Mouse (Mus musculus) embryonic facial prominence, embryonic 13.5 days (tissue): ENCODE results near the gene Cchcr1. TPM values are rescaled to one million over a fixed set of nuclear protein-coding genes. Genes with fewer than 3 reads are reported as not detected.
A peak's percentile ranks its signal among the peaks of the same experiment; 100 is the strongest.
"Not testable (repeated sequence)": the region's sequence is repeated elsewhere in the genome, so short reads cannot be mapped to it uniquely, and the experiment has no call there.

Experiments
- ATAC-seq: fragments of 200-750 bp; cut with Nextera tagmentation; 2 replicates; pipeline ENCODE4 v1.8.0; 2017; ENCODE audit warnings: low read depth; ENCODE audit not compliant: insufficient number of reproducible peaks, insufficient read depth, low FRiP score, low TSS enrichment
- H3K27ac ChIP-seq: fragments of 300-500 bp; sonication (generic); 2 replicates; pipeline ENCODE4 v1.5.1; 2015; ENCODE audit warnings: moderate library complexity, mild to moderate bottlenecking, inconsistent platforms
- H3K27me3 ChIP-seq: fragments of 300-500 bp; sonication (generic); 2 replicates; pipeline ENCODE4 v1.6.1; 2015; ENCODE audit warnings: mild to moderate bottlenecking, inconsistent platforms
- H3K36me3 ChIP-seq: fragments of 300-500 bp; sonication (generic); 2 replicates; pipeline ENCODE4 v1.6.1; 2015; ENCODE audit warnings: mild to moderate bottlenecking, inconsistent platforms
- H3K4me1 ChIP-seq: fragments of 300-500 bp; sonication (generic); 2 replicates; pipeline ENCODE4 v1.6.1; 2015; ENCODE audit warnings: inconsistent platforms
- H3K4me2 ChIP-seq: fragments of 300-500 bp; sonication (generic); 2 replicates; pipeline ENCODE4 v1.6.1; 2015; ENCODE audit warnings: moderate library complexity, mild to moderate bottlenecking, inconsistent platforms
- H3K4me3 ChIP-seq: fragments of 300-500 bp; sonication (generic); 2 replicates; pipeline ENCODE4 v1.5.1; 2015; ENCODE audit warnings: mild to moderate bottlenecking, inconsistent platforms
- H3K9ac ChIP-seq: fragments of 300-500 bp; sonication (generic); 2 replicates; pipeline ENCODE4 v1.6.1; 2015; ENCODE audit warnings: mild to moderate bottlenecking, inconsistent platforms
- H3K9me3 ChIP-seq: fragments of 300-500 bp; sonication (generic); 2 replicates; pipeline ENCODE4 v1.6.1; 2016; ENCODE audit warnings: inconsistent platforms
- WGBS: fragments of 180-500 bp; shearing (Covaris S2); methylation state at CpG from one replicate; pipeline ENCODE4 v1.1.7; 2015; ENCODE audit warnings: mixed read lengths; 5-methylcytosine and 5-hydroxymethylcytosine counted together
- polyA plus RNA-seq: library from polyadenylated mRNA; unstranded; fragments of >200 nt; fragmentation: Nextera tagmentation; extraction: Ambion mirVana; gene quantifications from 2 replicates; pipeline ENCODE4 v1.2.1, GENCODE M21; 2015

Cchcr1 gene
- polyA plus RNA-seq = 23.2 and 24.2 TPM in 2 replicates

- Histone ChIP-seq H3K4me2 (peak within 1 kb of the TSS; percentile 89), H3K9me3 (no peaks in the 10 kb centered on the region), H3K9ac (peak within 1 kb of the TSS; percentile 79), H3K36me3 (peaks cover 21% of the 10 kb centered on the region), H3K27ac (peak within 1 kb of the TSS; percentile 78), H3K4me3 (peak within 1 kb of the TSS; percentile 60), H3K4me1 (peaks cover 41% of the 10 kb centered on the region), H3K27me3 (no peaks in the 10 kb centered on the region)
- WGBS = under 1% methylated on average over 67 of the region's 67 CpGs
- peak; percentile 92 for ATAC-seq
These were observed at the start of gene Cchcr1, which contains the start of gene Tcf19 for GRCm38 (mm10) chr17:35516652-35517500. Gene Cchcr1, plus strand, starts transcription at chr17:35517100. Gene Tcf19, minus strand, starts transcription at chr17:35516824.

GRCm38 (mm10) chr17:35468936-35469335 lies 48.0 kb upstream of the Cchcr1 start:
- H3K9ac ChIP-seq, H3K27ac ChIP-seq, H3K9me3 ChIP-seq, H3K36me3 ChIP-seq, H3K4me2 ChIP-seq, H3K4me3 ChIP-seq, ATAC-seq: not testable (repeated sequence)
- WGBS = 66% methylated on average over 3 of the region's 3 CpGs
- Histone ChIP-seq H3K4me1 (peaks cover 13% of the 10 kb centered on the region), H3K27me3 (peaks cover 46% of the 10 kb centered on the region)

- H3K27ac ChIP-seq = no peak within 1 kb of the TSS
- H3K9ac ChIP-seq = peak within 1 kb of the TSS; percentile 58
- peaks cover 13% of the 10 kb centered on the region for H3K4me1 ChIP-seq
- no peak for ATAC-seq
- H3K4me2 ChIP-seq = peak within 1 kb of the TSS; percentile 85
- under 1% methylated on average over 71 of the region's 80 CpGs for WGBS
- no peaks in the 10 kb centered on the region for H3K36me3 ChIP-seq
- H3K9me3 ChIP-seq = no peaks in the 10 kb centered on the region
- H3K4me3 ChIP-seq = peak within 1 kb of the TSS; percentile 48
- peaks cover 54% of the 10 kb centered on the region for H3K27me3 ChIP-seq
These were observed 46.8 kb upstream of the Cchcr1 start, which contains the start of gene H2-Q10 for GRCm38 (mm10) chr17:35469842-35470751. Gene H2-Q10, plus strand, starts transcription at chr17:35470089.

- Histone ChIP-seq H3K27ac (no peak overlapping the region), H3K36me3 (no peaks in the 10 kb centered on the region), H3K27me3 (no peaks in the 10 kb centered on the region), H3K4me1 (no peaks in the 10 kb centered on the region), H3K9me3 (no peaks in the 10 kb centered on the region), H3K4me3 (no peak overlapping the region), H3K4me2 (no peak overlapping the region), H3K9ac (no peak overlapping the region)
- 1% methylated on average over 9 of the region's 9 CpGs for WGBS
- ATAC-seq = no peak
These were observed 32.8 kb upstream of the Cchcr1 start for GRCm38 (mm10) chr17:35484066-35484465.

- Histone ChIP-seq H3K27ac (no peak overlapping the region), H3K9ac (no peak overlapping the region), H3K27me3 (no peaks in the 10 kb centered on the region), H3K4me1 (no peaks in the 10 kb centered on the region), H3K9me3 (no peaks in the 10 kb centered on the region), H3K4me2 (no peak overlapping the region), H3K4me3 (no peak overlapping the region), H3K36me3 (no peaks in the 10 kb centered on the region)
- ATAC-seq = no peak
- 44% methylated on average over 4 of the region's 4 CpGs for WGBS
These were observed 31.2 kb upstream of the Cchcr1 start for GRCm38 (mm10) chr17:35485702-35486101.

- no peak overlapping the region for H3K4me2 ChIP-seq
- no peak overlapping the region for H3K27ac ChIP-seq
- WGBS = 51% methylated on average over 10 of the region's 10 CpGs
- ATAC-seq = no peak
- no peaks in the 10 kb centered on the region for H3K9me3 ChIP-seq
- 0 out of 2 replicates have a peak overlapping the region, but pooled peaks have one; percentile 36 for H3K9ac ChIP-seq
- H3K4me3 ChIP-seq = no peak overlapping the region
- H3K4me1 ChIP-seq = no peaks in the 10 kb centered on the region
- H3K27me3 ChIP-seq = no peaks in the 10 kb centered on the region
- no peaks in the 10 kb centered on the region for H3K36me3 ChIP-seq
These were observed 30.2 kb upstream of the Cchcr1 start for GRCm38 (mm10) chr17:35486726-35487125.

GRCm38 (mm10) chr17:35488041-35488440 lies 28.9 kb upstream of the Cchcr1 start:
- Histone ChIP-seq H3K36me3 (no peaks in the 10 kb centered on the region), H3K4me2 (no peak overlapping the region), H3K4me1 (no peaks in the 10 kb centered on the region), H3K27me3 (no peaks in the 10 kb centered on the region), H3K4me3 (no peak overlapping the region), H3K27ac (no peak overlapping the region), H3K9me3 (no peaks in the 10 kb centered on the region), H3K9ac (no peak overlapping the region)
- WGBS = 93% methylated on average over 2 of the region's 2 CpGs
- ATAC-seq = no peak

- H3K9ac ChIP-seq = no peak overlapping the region
- H3K4me1 ChIP-seq = no peaks in the 10 kb centered on the region
- H3K4me3 ChIP-seq = no peak overlapping the region
- no peak overlapping the region for H3K4me2 ChIP-seq
- WGBS = 59% methylated on average over 5 of the region's 5 CpGs
- H3K36me3 ChIP-seq = no peaks in the 10 kb centered on the region
- no peaks in the 10 kb centered on the region for H3K9me3 ChIP-seq
- H3K27me3 ChIP-seq = no peaks in the 10 kb centered on the region
- H3K27ac ChIP-seq = no peak overlapping the region
- ATAC-seq = no peak
These were observed 26.6 kb upstream of the Cchcr1 start for GRCm38 (mm10) chr17:35490320-35490719.

GRCm38 (mm10) chr17:35497124-35497523 lies 19.8 kb upstream of the Cchcr1 start:
- H3K4me3 ChIP-seq = no peak overlapping the region
- H3K9me3 ChIP-seq = no peaks in the 10 kb centered on the region
- H3K27me3 ChIP-seq = no peaks in the 10 kb centered on the region
- 92% methylated on average over 7 of the region's 7 CpGs for WGBS
- H3K27ac ChIP-seq = no peak overlapping the region
- no peak overlapping the region for H3K4me2 ChIP-seq
- no peaks in the 10 kb centered on the region for H3K36me3 ChIP-seq
- ATAC-seq = no peak
- H3K9ac ChIP-seq = no peak overlapping the region
- peaks cover 3% of the 10 kb centered on the region for H3K4me1 ChIP-seq

GRCm38 (mm10) chr17:35502226-35502625 lies 14.7 kb upstream of the Cchcr1 start:
- H3K4me1 ChIP-seq = peaks cover 19% of the 10 kb centered on the region
- H3K36me3 ChIP-seq = no peaks in the 10 kb centered on the region
- peak overlapping the region; percentile 84 for H3K27ac ChIP-seq
- whole genome bisulfite sequencing = 4% methylated on average over 6 of the region's 6 CpGs
- H3K27me3 ChIP-seq = peaks cover 30% of the 10 kb centered on the region
- no peak for ATAC-seq
- H3K9ac ChIP-seq = no peak overlapping the region
- no peak overlapping the region for H3K4me3 ChIP-seq
- no peaks in the 10 kb centered on the region for H3K9me3 ChIP-seq
- no peak overlapping the region for H3K4me2 ChIP-seq

GRCm38 (mm10) chr17:35502762-35503161 lies 14.1 kb upstream of the Cchcr1 start:
- Histone ChIP-seq H3K27ac (peak overlapping the region; percentile 84), H3K9me3 (no peaks in the 10 kb centered on the region), H3K27me3 (peaks cover 35% of the 10 kb centered on the region), H3K9ac (no peak overlapping the region), H3K4me2 (no peak overlapping the region), H3K36me3 (no peaks in the 10 kb centered on the region), H3K4me3 (no peak overlapping the region), H3K4me1 (peaks cover 19% of the 10 kb centered on the region)
- no peak for ATAC-seq
- WGBS = 53% methylated on average over 5 of the region's 5 CpGs
